12 mouse cellular contexts compared by ENCODE assay signal in the genomic region with DNA sequence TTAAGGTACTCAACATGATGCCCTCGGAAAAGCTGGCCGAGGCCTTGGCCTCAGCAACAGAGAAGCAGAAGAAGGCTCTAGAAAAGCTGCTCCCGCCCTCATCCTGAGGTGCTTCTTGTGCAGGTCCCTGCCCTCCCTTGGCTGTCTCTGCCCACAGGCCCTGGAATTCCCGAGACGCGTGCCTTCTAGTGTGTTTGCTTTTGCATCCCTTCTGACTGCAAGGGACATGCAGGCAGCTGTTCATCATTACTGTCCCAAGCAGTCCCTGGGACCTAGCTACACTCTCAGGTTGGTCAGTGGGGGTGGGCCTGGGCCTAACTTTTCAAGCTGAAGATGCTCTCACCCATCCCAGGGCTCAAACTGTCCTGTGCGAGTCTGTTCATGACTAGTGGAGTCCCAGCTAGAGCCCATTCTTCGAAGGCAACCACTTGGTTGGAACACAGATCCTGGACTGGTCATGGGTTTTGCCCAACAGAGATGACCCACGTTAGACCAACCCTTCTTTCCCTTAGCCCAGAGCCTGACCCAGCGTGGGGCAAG. TPM values are rescaled to one million over a fixed set of nuclear protein-coding genes. Genes with fewer than 3 reads are reported as not detected.
DNase-seq lines count a peak whose midpoint lies in the region; ATAC-seq lines count a peak whose summit lies in the region.
"Had no signal": no experiment of that assay in that cellular context is flagged by ENCODE, and none has a peak within 500 bp of the region (broad histone marks: within the 10 kb centered on the region; RNA-seq: fewer than 3 reads in every experiment).

No protein-coding gene starts in this region.

- no peak overlapping the region for H3K4me2 ChIP-seq in heart, embryonic 11.5 days
- H3K4me2 ChIP-seq in lung, embryonic 15.5 days, result peak overlapping the region; percentile 92; the same call in 1 of the 2 replicates
- peak overlapping the region; percentile 81; the same call in 1 of the 2 replicates for H3K4me2 ChIP-seq in hindbrain, embryonic 11.5 days (replicated peaks; ENCODE audit: low read depth, low read length)
- H3K4me2 ChIP-seq in neural tube, embryonic 13.5 days, result peak overlapping the region; percentile 94

- 87% methylated on average over 10 of the region's 10 CpGs for WGBS in heart, embryonic 11.5 days (ENCODE audit: insufficient replicate concordance)
- 81% methylated on average over 10 of the region's 10 CpGs for WGBS in lung, embryonic 15.5 days
- 93% methylated on average over 10 of the region's 10 CpGs for WGBS in hindbrain, embryonic 11.5 days
- 92% methylated on average over 10 of the region's 10 CpGs for WGBS in neural tube, embryonic 13.5 days

- no peak overlapping the region for H3K9ac ChIP-seq in heart, embryonic 11.5 days (ENCODE audit: low read depth, low read length)
- no peak overlapping the region; the same call in 1 of the 2 replicates for H3K9ac ChIP-seq in lung, embryonic 15.5 days
- no peak overlapping the region for H3K9ac ChIP-seq in hindbrain, embryonic 11.5 days (ENCODE audit: low read depth, low read length)
- peak overlapping the region; percentile 96 for H3K9ac ChIP-seq in neural tube, embryonic 13.5 days

- H3K27me3 ChIP-seq in heart, embryonic 11.5 days (ENCODE audit: control insufficient read depth, insufficient read depth, low read length), result no peaks in the 10 kb centered on the region
- H3K27me3 ChIP-seq in lung, embryonic 15.5 days, result no peaks in the 10 kb centered on the region
- H3K27me3 ChIP-seq in hindbrain, embryonic 11.5 days (ENCODE audit: control insufficient read depth, insufficient read depth, low read length), result no peaks in the 10 kb centered on the region
- H3K27me3 ChIP-seq in neural tube, embryonic 13.5 days, result no peaks in the 10 kb centered on the region

- no peaks in the 10 kb centered on the region for H3K9me3 ChIP-seq in heart, embryonic 11.5 days (replicated peaks; ENCODE audit: control insufficient read depth, low read length)
- no peaks in the 10 kb centered on the region for H3K9me3 ChIP-seq in lung, embryonic 15.5 days
- no peaks in the 10 kb centered on the region for H3K9me3 ChIP-seq in hindbrain, embryonic 11.5 days (ENCODE audit: control insufficient read depth, low read length)
- H3K9me3 ChIP-seq in neural tube, embryonic 13.5 days, result no peaks in the 10 kb centered on the region

- H3K36me3 ChIP-seq in heart, embryonic 11.5 days (ENCODE audit: control insufficient read depth, insufficient read depth, low read length), result peaks cover 30% of the 10 kb centered on the region
- H3K36me3 ChIP-seq in lung, embryonic 15.5 days, result peaks cover 69% of the 10 kb centered on the region
- H3K36me3 ChIP-seq in hindbrain, embryonic 11.5 days (ENCODE audit: control insufficient read depth, insufficient read depth, low read length), result peaks cover 15% of the 10 kb centered on the region; the same call in 1 of the 2 replicates
- H3K36me3 ChIP-seq in neural tube, embryonic 13.5 days, result peaks cover 80% of the 10 kb centered on the region

- H3K27ac ChIP-seq in heart, embryonic 11.5 days (ENCODE audit: low read depth, low read length), result no peak overlapping the region
- no peak overlapping the region for H3K27ac ChIP-seq in lung, embryonic 15.5 days
- H3K27ac ChIP-seq in hindbrain, embryonic 11.5 days (ENCODE audit: low read depth, low read length), result no peak overlapping the region
- H3K27ac ChIP-seq in neural tube, embryonic 13.5 days (replicated peaks), result no peak overlapping the region

- intact Hi-C loops in heart, postnatal 36 days (cut with DNase I), result no loop called here

- peaks cover 7% of the 10 kb centered on the region for H3K4me1 ChIP-seq in heart, embryonic 11.5 days (ENCODE audit: control insufficient read depth, insufficient read depth, low read length)
- H3K4me1 ChIP-seq in lung, embryonic 15.5 days, result peaks cover 11% of the 10 kb centered on the region
- H3K4me1 ChIP-seq in hindbrain, embryonic 11.5 days (replicated peaks; ENCODE audit: control insufficient read depth, insufficient read depth, low read length), result peaks cover 2% of the 10 kb centered on the region; the same call in 1 of the 2 replicates
- peaks cover 24% of the 10 kb centered on the region for H3K4me1 ChIP-seq in neural tube, embryonic 13.5 days (replicated peaks)

- no peak for ATAC-seq in heart, embryonic 11.5 days (replicated peaks; ENCODE audit: insufficient number of reproducible peaks, low FRiP score, low TSS enrichment)
- no peak for ATAC-seq in lung, embryonic 15.5 days (ENCODE audit: borderline replicate concordance, extremely low read depth, low FRiP score, low TSS enrichment)
- ATAC-seq in hindbrain, embryonic 11.5 days (ENCODE audit: low FRiP score), result no peak
- ATAC-seq in neural tube, embryonic 13.5 days (ENCODE audit: low read depth), result no peak
- ATAC-seq: CD4-positive, CD25-positive, alpha-beta regulatory T cell, adult 4 months had no signal

- H3K4me3 ChIP-seq in heart, embryonic 11.5 days (ENCODE audit: low read depth, low read length), result 0 out of 2 replicates have a peak overlapping the region, but pooled peaks have one; percentile 72
- H3K4me3 ChIP-seq in lung, embryonic 15.5 days, result peak overlapping the region; percentile 88; the same call in 1 of the 2 replicates
- no peak overlapping the region for H3K4me3 ChIP-seq in hindbrain, embryonic 11.5 days (ENCODE audit: low read depth, low read length)
- peak overlapping the region; percentile 94 for H3K4me3 ChIP-seq in neural tube, embryonic 13.5 days

- no peak for DNase-seq in heart, postnatal 36 days
- no peak for DNase-seq in lung, postnatal 10 days
- DNase-seq in hindbrain, embryonic 11.5 days (ENCODE audit: low spot score), result no peak
- no peak for DNase-seq in frontal cortex, adult 2 months (ENCODE audit: extremely low spot score in 1 of 2, low spot score in 1 of 2)
- no peak for DNase-seq in layer of hippocampus, postnatal 36 days
- DNase-seq: kidney, adult 9 months; thymus, adult 2 months had no signal

RNA-seq across cellular contexts. Expression of gene Nudt16l1, which starts 1.8 kb away (rescaled TPM):
- 102 and 106 TPM in 2 replicates for polyA plus RNA-seq in heart, embryonic 11.5 days (2014; fragmentation: Nextera tagmentation; extraction: Ambion mirVana)
- 10 to 100 TPM; 20.5 to 21.3 TPM for total RNA-seq in heart, postnatal 36 days (2021)
- 150 and 167 TPM in 2 replicates for polyA plus RNA-seq in lung, embryonic 15.5 days (2015; fragmentation: Nextera tagmentation; extraction: Ambion mirVana)
- 131 and 138 TPM in 2 replicates for polyA plus RNA-seq in hindbrain, embryonic 11.5 days (2014; fragmentation: Nextera tagmentation; extraction: Ambion mirVana)
- 134 and 143 TPM in 2 replicates for polyA plus RNA-seq in neural tube, embryonic 13.5 days (2015; fragmentation: Nextera tagmentation; extraction: Ambion mirVana)
- 84.5 and 94.6 TPM in 2 replicates for polyA plus RNA-seq in frontal cortex, adult 2 months (2012; rRNA removed)
- total RNA-seq in layer of hippocampus, postnatal 36 days (2021), result 10 to 100 TPM; 76.4 to 82.1 TPM

RNA-seq across cellular contexts. Expression of gene Anks3, which starts 23.6 kb away (rescaled TPM):
- polyA plus RNA-seq in heart, embryonic 11.5 days (2014; fragmentation: Nextera tagmentation; extraction: Ambion mirVana), result 28.7 and 31.8 TPM in 2 replicates
- 10 to 100 TPM; 12.4 to 12.9 TPM for total RNA-seq in heart, postnatal 36 days (2021)
- polyA plus RNA-seq in lung, embryonic 15.5 days (2015; fragmentation: Nextera tagmentation; extraction: Ambion mirVana), result 54.1 and 56.2 TPM in 2 replicates
- 41.1 and 46.6 TPM in 2 replicates for polyA plus RNA-seq in hindbrain, embryonic 11.5 days (2014; fragmentation: Nextera tagmentation; extraction: Ambion mirVana)
- polyA plus RNA-seq in neural tube, embryonic 13.5 days (2015; fragmentation: Nextera tagmentation; extraction: Ambion mirVana), result 64.0 and 67.0 TPM in 2 replicates
- polyA plus RNA-seq in frontal cortex, adult 2 months (2012; rRNA removed), result 102 and 107 TPM in 2 replicates
- 10 to 100 TPM; 75.0 to 83.5 TPM for total RNA-seq in layer of hippocampus, postnatal 36 days (2021)

RNA-seq across cellular contexts. Expression of gene Mgrn1, which starts 54.3 kb away (rescaled TPM):
- 96.8 and 112 TPM in 2 replicates for polyA plus RNA-seq in heart, embryonic 11.5 days (2014; fragmentation: Nextera tagmentation; extraction: Ambion mirVana)
- 100 to 1,000 TPM; 154 to 155 TPM for total RNA-seq in heart, postnatal 36 days (2021)
- polyA plus RNA-seq in lung, embryonic 15.5 days (2015; fragmentation: Nextera tagmentation; extraction: Ambion mirVana), result 88.1 and 93.0 TPM in 2 replicates
- polyA plus RNA-seq in hindbrain, embryonic 11.5 days (2014; fragmentation: Nextera tagmentation; extraction: Ambion mirVana), result 61.3 and 68.8 TPM in 2 replicates
- 105 and 110 TPM in 2 replicates for polyA plus RNA-seq in neural tube, embryonic 13.5 days (2015; fragmentation: Nextera tagmentation; extraction: Ambion mirVana)
- polyA plus RNA-seq in frontal cortex, adult 2 months (2012; rRNA removed), result 216 and 221 TPM in 2 replicates
- total RNA-seq in layer of hippocampus, postnatal 36 days (2021), result 100 to 1,000 TPM; 213 TPM

RNA-seq across cellular contexts. Expression of gene Sept12, which starts 57.3 kb away (rescaled TPM):
- polyA plus RNA-seq in heart, embryonic 11.5 days (2014; fragmentation: Nextera tagmentation; extraction: Ambion mirVana), result not detected in 2 replicates
- total RNA-seq in heart, postnatal 36 days (2021), result not detected
- polyA plus RNA-seq in lung, embryonic 15.5 days (2015; fragmentation: Nextera tagmentation; extraction: Ambion mirVana), result 0.31 TPM in 1 of 2 replicates, not detected in the other
- polyA plus RNA-seq in hindbrain, embryonic 11.5 days (2014; fragmentation: Nextera tagmentation; extraction: Ambion mirVana), result not detected in 2 replicates
- polyA plus RNA-seq in neural tube, embryonic 13.5 days (2015; fragmentation: Nextera tagmentation; extraction: Ambion mirVana), result not detected in 2 replicates
- not detected in 2 replicates for polyA plus RNA-seq in frontal cortex, adult 2 months (2012; rRNA removed)
- total RNA-seq in layer of hippocampus, postnatal 36 days (2021), result not detected
- polyA plus RNA-seq: CD4-positive, CD25-positive, alpha-beta regulatory T cell, adult 4 months; liver, embryonic 16.5 days had no signal
